Mouse (Mus musculus): ENCODE data around the gene Slc16a4. TPM values are rescaled to one million over a fixed set of nuclear protein-coding genes. Genes with fewer than 3 reads are reported as not detected.

Slc16a4 gene
- total RNA-seq, 2 experiments from 2014 or later, result 0.43 TPM; not detected in 1

- no peak for ATAC-seq (replicated peaks; ENCODE audit: low FRiP score, poor library complexity, severe bottlenecking)
These were observed 64.7 kb downstream of the Slc16a4 start for GRCm38 (mm10) chr3:107355618-107356260.

GRCm38 (mm10) chr3:107356964-107357441 is 66.0 kb downstream of the Slc16a4 start:
- peak; percentile 46 for ATAC-seq (replicated peaks; ENCODE audit: low FRiP score, poor library complexity, severe bottlenecking)

- no peak for ATAC-seq (replicated peaks; ENCODE audit: low FRiP score, poor library complexity, severe bottlenecking)
These were observed 66.7 kb downstream of the Slc16a4 start for GRCm38 (mm10) chr3:107357700-107358234.

- ATAC-seq (replicated peaks; ENCODE audit: low FRiP score, poor library complexity, severe bottlenecking), result no peak
These were observed 69.3 kb downstream of the Slc16a4 start for GRCm38 (mm10) chr3:107360341-107360740.

Other genes with a start within 250 kb of the Slc16a4 start
- 1.0 and 2.1 TPM in 2 replicates for gene Kcna2, start 190.1 kb upstream of the Slc16a4 start, total RNA-seq (2015; ENCODE audit: low replicate concordance)
- 0.98 and 1.3 TPM in 2 replicates for gene Kcna2, start 190.1 kb upstream of the Slc16a4 start, total RNA-seq (2017; ENCODE audit: low replicate concordance)
- gene Kcna10, start 108.2 kb upstream of the Slc16a4 start, total RNA-seq (2015; ENCODE audit: low replicate concordance), result not detected in 2 replicates
- not detected in 2 replicates for gene Kcna10, start 108.2 kb upstream of the Slc16a4 start, total RNA-seq (2017; ENCODE audit: low replicate concordance)
- gene Cym, start 69.5 kb upstream of the Slc16a4 start, total RNA-seq (2015; ENCODE audit: low replicate concordance), result not detected in 2 replicates
- not detected in 2 replicates for gene Cym, start 69.5 kb upstream of the Slc16a4 start, total RNA-seq (2017; ENCODE audit: low replicate concordance)
- not detected in 2 replicates for gene A630076J17Rik, start 60.6 kb upstream of the Slc16a4 start, total RNA-seq (2015; ENCODE audit: low replicate concordance)
- 0.42 TPM in 1 of 2 replicates, not detected in the other for gene A630076J17Rik, start 60.6 kb upstream of the Slc16a4 start, total RNA-seq (2017; ENCODE audit: low replicate concordance)
- not detected in 2 replicates for gene Prok1, start 51.5 kb upstream of the Slc16a4 start, total RNA-seq (2015; ENCODE audit: low replicate concordance)
- not detected in 2 replicates for gene Prok1, start 51.5 kb upstream of the Slc16a4 start, total RNA-seq (2017; ENCODE audit: low replicate concordance)
- 38.2 and 42.8 TPM in 2 replicates for gene Lamtor5, start 12.4 kb upstream of the Slc16a4 start, total RNA-seq (2015; ENCODE audit: low replicate concordance)
- 12.1 and 16.7 TPM in 2 replicates for gene Lamtor5, start 12.4 kb upstream of the Slc16a4 start, total RNA-seq (2017; ENCODE audit: low replicate concordance)
- gene Rbm15, start 42.4 kb downstream of the Slc16a4 start, total RNA-seq (2015; ENCODE audit: low replicate concordance), result 19.4 and 26.1 TPM in 2 replicates
- gene Rbm15, start 42.4 kb downstream of the Slc16a4 start, total RNA-seq (2017; ENCODE audit: low replicate concordance), result 19.9 and 29.7 TPM in 2 replicates
- gene Kcnc4, start 168.3 kb downstream of the Slc16a4 start, total RNA-seq (2015; ENCODE audit: low replicate concordance), result not detected in 2 replicates
- gene Kcnc4, start 168.3 kb downstream of the Slc16a4 start, total RNA-seq (2017; ENCODE audit: low replicate concordance), result not detected in 2 replicates
- gene Slc6a17, start 226.8 kb downstream of the Slc16a4 start, total RNA-seq (2015; ENCODE audit: low replicate concordance), result not detected in 2 replicates
- gene Slc6a17, start 226.8 kb downstream of the Slc16a4 start, total RNA-seq (2017; ENCODE audit: low replicate concordance), result not detected in 2 replicates